ENCODE assay signal across 15 mouse cellular contexts in genomic region chr12:103433430-103433829, GRCm38 (mm10). TPM values are rescaled to one million over a fixed set of nuclear protein-coding genes. Genes with fewer than 3 reads are reported as not detected.
DNase-seq lines count a peak whose midpoint lies in the region; ATAC-seq lines count a peak whose summit lies in the region.
"Had no signal": no experiment of that assay in that cellular context is flagged by ENCODE, and none has a peak within 500 bp of the region (broad histone marks: within the 10 kb centered on the region; RNA-seq: fewer than 3 reads in every experiment).

No protein-coding gene starts in this region.

- H3K4me1 ChIP-seq in kidney, embryonic 16.5 days (ENCODE audit: insufficient read depth, low read length), result no peaks in the 10 kb centered on the region
- H3K4me1 ChIP-seq: embryonic facial prominence, embryonic 12.5 days had no signal

- H3K27me3 ChIP-seq in kidney, embryonic 16.5 days (ENCODE audit: insufficient read depth, low read length), result no peaks in the 10 kb centered on the region
- H3K27me3 ChIP-seq: embryonic facial prominence, embryonic 12.5 days had no signal

- no peak for ATAC-seq in kidney, embryonic 16.5 days (ENCODE audit: low FRiP score, low TSS enrichment)
- no peak for ATAC-seq in megakaryocyte, adult 5-6 weeks (ENCODE audit: poor library complexity, severe bottlenecking)
- ATAC-seq: hindbrain, postnatal 0 days had no signal

- no peak overlapping the region for H3K27ac ChIP-seq in kidney, embryonic 16.5 days (ENCODE audit: low read length)
- H3K27ac ChIP-seq: embryonic facial prominence, embryonic 12.5 days; hindbrain, postnatal 0 days had no signal

- H3K4me2 ChIP-seq in kidney, embryonic 16.5 days (replicated peaks; ENCODE audit: low read depth, low read length), result no peak overlapping the region
- H3K4me2 ChIP-seq: embryonic facial prominence, embryonic 12.5 days; liver, embryonic 11.5 days had no signal

- DNase-seq in kidney, adult 9 months, result peak; percentile 32
- peak; percentile 77 for DNase-seq in adrenal gland, adult 2 months
- peak; percentile 41 for DNase-seq in adrenal gland, postnatal 25 days
- DNase-seq in naive thymus-derived CD4-positive, alpha-beta T cell, adult 2 months (ENCODE audit: low read depth), result peak; percentile 38
- no peak for DNase-seq in thymus, postnatal 25 days
- no peak for DNase-seq in left cerebral cortex, adult 11 months (ENCODE audit: low spot score)
- DNase-seq: cerebellum, adult 11-12 months had no signal

- WGBS in kidney, embryonic 16.5 days, result 80% methylated on average over 2 of the region's 2 CpGs

- H3K9me3 ChIP-seq in kidney, embryonic 16.5 days (ENCODE audit: low read length), result no peaks in the 10 kb centered on the region
- H3K9me3 ChIP-seq: embryonic facial prominence, embryonic 12.5 days had no signal

- no peak overlapping the region for H3K9ac ChIP-seq in kidney, embryonic 16.5 days (replicated peaks; ENCODE audit: low read length)
- H3K9ac ChIP-seq: embryonic facial prominence, embryonic 12.5 days had no signal

- no peaks in the 10 kb centered on the region for H3K36me3 ChIP-seq in kidney, embryonic 16.5 days (ENCODE audit: insufficient read depth, low read length)
- H3K36me3 ChIP-seq: embryonic facial prominence, embryonic 12.5 days had no signal

- H3K4me3 ChIP-seq in kidney, embryonic 16.5 days (ENCODE audit: low read length), result no peak overlapping the region
- H3K4me3 ChIP-seq: embryonic facial prominence, embryonic 12.5 days had no signal

RNA-seq across cellular contexts. Expression of gene Ifi27, which starts 0.6 kb away (rescaled TPM):
- 32.8 and 39.5 TPM in 2 replicates for polyA plus RNA-seq in kidney, embryonic 16.5 days (2015; fragmentation: Nextera tagmentation; extraction: Ambion mirVana)
- total RNA-seq in adrenal gland, adult 2 months (2021), result 1,000 to 10,000 TPM in 1 of 2 experiments, 100 to 1,000 TPM in 1; 923 to 1,715 TPM
- polyA plus RNA-seq in adrenal gland, adult 2 months (2012; rRNA removed), result 1,448 and 1,459 TPM in 2 replicates
- total RNA-seq in adrenal gland, postnatal 25 days (2021), result 843 and 1,153 TPM in 2 replicates
- total RNA-seq in megakaryocyte, adult 5-6 weeks (2015), result 46.3 and 55.9 TPM in 2 replicates
- 19.3 and 26.8 TPM in 2 replicates for total RNA-seq in megakaryocyte, adult 5-6 weeks (2017)

RNA-seq across cellular contexts. Expression of gene Ddx24, which starts 7.8 kb away (rescaled TPM):
- polyA plus RNA-seq in kidney, embryonic 16.5 days (2015; fragmentation: Nextera tagmentation; extraction: Ambion mirVana), result 74.6 and 92.1 TPM in 2 replicates
- total RNA-seq in adrenal gland, adult 2 months (2021), result 100 to 1,000 TPM; 116 to 132 TPM
- polyA plus RNA-seq in adrenal gland, adult 2 months (2012; rRNA removed), result 29.0 and 38.9 TPM in 2 replicates
- total RNA-seq in adrenal gland, postnatal 25 days (2021), result 109 TPM in 2 replicates
- total RNA-seq in megakaryocyte, adult 5-6 weeks (2015), result 53.0 and 58.9 TPM in 2 replicates
- 63.8 and 73.0 TPM in 2 replicates for total RNA-seq in megakaryocyte, adult 5-6 weeks (2017)

RNA-seq across cellular contexts. Expression of gene Ifi27l2a, which starts 10.1 kb away (rescaled TPM):
- 6.6 and 7.2 TPM in 2 replicates for polyA plus RNA-seq in kidney, embryonic 16.5 days (2015; fragmentation: Nextera tagmentation; extraction: Ambion mirVana)
- total RNA-seq in adrenal gland, adult 2 months (2021), result 1,000 to 10,000 TPM in 1 of 2 experiments, 100 to 1,000 TPM in 1; 340 to 1,466 TPM
- polyA plus RNA-seq in adrenal gland, adult 2 months (2012; rRNA removed), result 539 and 2,543 TPM in 2 replicates
- total RNA-seq in adrenal gland, postnatal 25 days (2021), result 30.3 and 36.9 TPM in 2 replicates
- 433 and 468 TPM in 2 replicates for total RNA-seq in megakaryocyte, adult 5-6 weeks (2015)
- total RNA-seq in megakaryocyte, adult 5-6 weeks (2017), result 365 and 515 TPM in 2 replicates

RNA-seq across cellular contexts. Expression of gene Ifi27l2b, which starts 23.6 kb away (rescaled TPM):
- polyA plus RNA-seq in kidney, embryonic 16.5 days (2015; fragmentation: Nextera tagmentation; extraction: Ambion mirVana), result not detected in 2 replicates
- total RNA-seq in adrenal gland, adult 2 months (2021), result not detected
- polyA plus RNA-seq in adrenal gland, adult 2 months (2012; rRNA removed), result not detected in 2 replicates
- total RNA-seq in adrenal gland, postnatal 25 days (2021), result not detected in 2 replicates
- total RNA-seq in megakaryocyte, adult 5-6 weeks (2015), result not detected in 2 replicates
- not detected in 2 replicates for total RNA-seq in megakaryocyte, adult 5-6 weeks (2017)
- total RNA-seq: heart, adult 18-20 months; hindbrain, postnatal 0 days; megakaryocyte progenitor cell, adult 5-6 weeks had no signal
- polyA plus RNA-seq: embryonic facial prominence, embryonic 12.5 days; frontal cortex, adult 2 months; hindbrain, postnatal 0 days; liver, embryonic 11.5 days had no signal

RNA-seq across cellular contexts. Expression of gene 9330161L09Rik, which starts 25.8 kb away (rescaled TPM):
- 0.30 TPM in 1 of 2 replicates, not detected in the other for polyA plus RNA-seq in kidney, embryonic 16.5 days (2015; fragmentation: Nextera tagmentation; extraction: Ambion mirVana)
- 1 to 10 TPM in 1 of 2 experiments, under 1 TPM in 1; 0.98 to 2.2 TPM for total RNA-seq in adrenal gland, adult 2 months (2021)
- 0.39 and 0.70 TPM in 2 replicates for polyA plus RNA-seq in adrenal gland, adult 2 months (2012; rRNA removed)
- total RNA-seq in adrenal gland, postnatal 25 days (2021), result 1.3 and 1.6 TPM in 2 replicates
- 0.94 TPM in 1 of 2 replicates, not detected in the other for total RNA-seq in megakaryocyte, adult 5-6 weeks (2015)
- total RNA-seq in megakaryocyte, adult 5-6 weeks (2017), result 0.89 and 1.4 TPM in 2 replicates

Comparison
In these comparisons a context has a peak if more than half of its experiments do, and no peak if none do; other contexts are left out.
1. DNase-seq: peak in kidney, adult 9 months (single experiment), adrenal gland, adult 2 months (single experiment), adrenal gland, postnatal 25 days (single experiment) and naive thymus-derived CD4-positive, alpha-beta T cell, adult 2 months (single experiment); none in thymus, postnatal 25 days (single experiment) and left cerebral cortex, adult 11 months (single experiment).
2. RNA of gene Ifi27, which starts 0.6 kb away (total RNA-seq): 923 to 1,715 TPM in adrenal gland, adult 2 months and 843 to 1,153 TPM in adrenal gland, postnatal 25 days; 19.3 to 55.9 TPM in megakaryocyte, adult 5-6 weeks; every median in the first group is over 10 times any median in the second.